Mouse (Mus musculus) c-Kit-positive CD71-positive TER-119-positive erythroid progenitor cells, embryonic 14.5 days (primary cell): ENCODE data around the gene Mgp.

ENCODE experiments used
- DNase-seq: peaks from one replicate; pipeline ENCODE4 v3.0.0-alpha.2; 2013; ENCODE audit warnings: low spot score

The Mgp gene

GRCm38 (mm10) chr6:136875670-136876069, at the start of gene Mgp:
Gene Mgp (minus strand): TSS chr6:136875823.
- DNase-seq: no peak

DNA sequence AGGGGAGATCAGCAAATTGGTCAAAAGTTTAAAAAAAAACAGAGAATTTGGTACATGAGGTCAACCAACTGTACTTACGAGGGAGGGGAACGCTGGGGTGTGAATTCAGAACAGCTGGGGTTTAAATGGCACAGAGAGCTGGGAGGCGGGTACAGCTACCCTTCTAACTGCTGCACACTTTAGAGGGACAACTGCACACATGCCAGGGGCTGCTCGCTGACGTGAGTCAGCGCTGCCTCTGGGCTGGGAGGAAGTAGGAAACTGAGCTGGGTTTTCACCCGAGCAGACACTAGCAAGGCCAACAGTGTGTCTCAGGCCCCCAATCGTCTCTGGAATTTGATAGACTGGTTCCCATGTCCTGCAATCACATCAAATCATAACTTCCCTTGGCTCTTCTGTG, 49.4 kb upstream of the Mgp start:
- DNase-seq: no peak

GRCm38 (mm10) chr6:136923532-136923931, 47.9 kb upstream of the Mgp start, which contains the start of gene Pde6h:
Gene Pde6h (plus strand): TSS chr6:136923832.
- DNase-seq: no peak

DNA sequence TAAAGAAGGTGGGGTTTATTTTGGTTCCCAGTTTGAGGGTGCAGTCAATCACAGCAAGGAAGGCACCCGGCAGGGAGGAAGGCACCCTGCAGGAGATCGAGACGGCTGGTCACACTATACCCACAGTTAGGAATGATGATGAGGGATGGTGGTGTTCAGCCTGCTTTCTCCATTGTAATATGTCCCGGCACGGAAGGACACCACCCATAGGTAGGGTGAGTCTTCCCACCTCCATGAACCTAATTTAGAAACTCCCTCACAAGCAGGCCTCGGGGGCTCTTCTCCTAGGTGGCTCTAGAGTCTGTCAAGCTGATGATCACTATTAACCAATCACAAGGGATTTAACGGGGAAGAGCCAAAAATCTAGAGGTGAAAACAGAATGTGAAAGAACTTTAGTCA, 47.2 kb upstream of the Mgp start:
- DNase-seq: no peak

DNA sequence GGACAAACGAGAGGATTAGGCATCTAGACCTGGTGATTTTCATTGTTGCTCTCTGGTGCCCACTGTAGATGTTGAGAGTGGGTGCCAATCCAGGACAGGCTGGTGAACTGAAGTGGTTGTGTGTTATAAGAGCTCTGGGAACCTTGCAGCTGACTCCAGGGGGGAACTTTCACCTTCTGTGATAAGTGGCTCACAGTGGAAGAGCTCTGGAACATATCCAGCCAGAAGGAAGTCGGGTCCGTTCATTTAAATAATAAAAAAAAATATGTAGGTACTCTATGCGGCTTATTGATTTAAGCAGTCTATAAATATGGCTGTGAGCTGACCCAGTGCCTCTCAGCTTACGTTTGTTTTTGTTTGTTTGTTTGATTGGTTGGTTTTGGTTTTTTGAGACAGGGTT, 46.5 kb upstream of the Mgp start, which contains the start of gene Erp27:
Gene Erp27, minus strand, starts transcription at position 101 of the 400 bp plus-strand sequence.
- no peak for DNase-seq

GRCm38 (mm10) chr6:136921601-136922000, 46.0 kb upstream of the Mgp start:
- no peak for DNase-seq

- DNase-seq: no peak
Observed at GRCm38 (mm10) chr6:136920320-136921257, 45.0 kb upstream of the Mgp start.

GRCm38 (mm10) chr6:136917885-136918284, 42.3 kb upstream of the Mgp start:
- no peak for DNase-seq

- DNase-seq: no peak
Observed at GRCm38 (mm10) chr6:136915721-136916395, 40.2 kb upstream of the Mgp start.

DNA sequence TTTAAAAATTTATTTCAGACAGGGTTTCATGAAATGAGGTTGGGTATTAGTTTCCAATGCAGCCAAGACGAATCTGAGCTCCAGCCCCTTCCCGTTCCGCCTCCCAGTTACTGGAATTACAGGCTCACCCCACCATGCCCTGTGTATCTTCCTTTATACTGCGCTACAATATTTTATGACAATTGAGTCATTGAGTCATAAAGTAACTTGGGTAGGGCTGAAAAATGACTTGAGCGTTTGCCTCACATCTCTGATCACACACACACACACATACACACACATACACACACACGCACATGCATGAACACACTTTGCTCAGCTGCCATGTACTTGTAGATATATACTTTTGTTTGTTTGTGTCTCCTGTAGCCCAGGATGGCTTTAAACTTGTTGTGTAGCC, 38.6 kb upstream of the Mgp start:
- no peak for DNase-seq

- DNase-seq: no peak
Observed at GRCm38 (mm10) chr6:136913384-136914126, 37.9 kb upstream of the Mgp start.

DNA sequence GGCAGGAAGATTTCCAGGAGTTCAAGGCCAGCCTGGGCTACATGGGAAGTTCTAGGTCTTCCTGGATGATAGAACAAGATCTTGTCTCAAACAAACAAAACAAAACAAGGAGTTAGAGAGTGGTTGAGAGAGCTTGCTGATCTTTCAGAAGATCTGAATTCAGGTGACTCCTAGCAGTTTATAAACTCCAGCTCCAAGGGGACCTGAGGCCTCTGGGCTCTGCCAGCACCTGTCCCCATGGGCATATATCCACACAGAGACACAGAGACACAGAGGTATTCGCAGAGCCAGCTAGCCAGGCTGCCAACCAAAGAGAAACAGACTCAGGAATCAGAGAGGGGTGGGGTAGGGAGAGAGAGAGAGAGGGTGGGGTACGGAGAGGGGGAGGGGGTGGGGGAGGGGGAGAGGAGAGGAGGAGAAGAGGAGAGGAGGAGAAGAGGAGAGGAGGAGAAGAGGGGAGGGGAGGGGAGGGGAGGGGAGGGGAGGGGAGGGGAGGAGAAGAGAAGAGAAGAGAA, 37.2 kb upstream of the Mgp start:
- no peak for DNase-seq

- DNase-seq: no peak
Observed at GRCm38 (mm10) chr6:136910247-136910890, 34.7 kb upstream of the Mgp start.

GRCm38 (mm10) chr6:136906937-136907293, 31.3 kb upstream of the Mgp start:
- no peak for DNase-seq

- DNase-seq: no peak
Observed at GRCm38 (mm10) chr6:136906283-136906936, 30.8 kb upstream of the Mgp start.

GRCm38 (mm10) chr6:136903885-136904470, 28.4 kb upstream of the Mgp start:
- no peak for DNase-seq

- no peak for DNase-seq
Observed at GRCm38 (mm10) chr6:136902527-136902926, 26.9 kb upstream of the Mgp start.

GRCm38 (mm10) chr6:136901010-136901409, 25.4 kb upstream of the Mgp start:
- DNase-seq: no peak

- no peak for DNase-seq
Observed at GRCm38 (mm10) chr6:136900369-136901009, 24.9 kb upstream of the Mgp start.

- no peak for DNase-seq
Observed at GRCm38 (mm10) chr6:136898954-136899353, 23.3 kb upstream of the Mgp start.
